Mouse (Mus musculus): ENCODE results near the gene Nlrp3. TPM values are rescaled to one million over a fixed set of nuclear protein-coding genes. Genes with fewer than 3 reads are reported as not detected.

Gene Nlrp3
- polyA plus RNA-seq, 1 experiment from 2014 or later = 0.14 TPM

GRCm38 (mm10) chr11:59614120-59614519, 72.8 kb downstream of the Nlrp3 start:
- H3K4me1 ChIP-seq (replicated peaks; ENCODE audit: control insufficient read depth, insufficient read depth, low read length) = no peaks in the 10 kb centered on the region
- 0 out of 2 replicates have a peak, but pooled peaks cover 4% of the 10 kb centered on the region for H3K27me3 ChIP-seq (replicated peaks; ENCODE audit: control insufficient read depth, insufficient read depth, low read length)
- WGBS = 20% methylated on average over 4 of the region's 4 CpGs
- no peaks in the 10 kb centered on the region for H3K9me3 ChIP-seq (ENCODE audit: control insufficient read depth)
- no peak overlapping the region for H3K4me3 ChIP-seq (ENCODE audit: low read depth, low read length)
- H3K4me2 ChIP-seq (replicated peaks; ENCODE audit: low read depth) = no peak overlapping the region
- no peak overlapping the region for H3K27ac ChIP-seq (ENCODE audit: low read depth, low read length)
- ATAC-seq = no peak
- H3K9ac ChIP-seq (ENCODE audit: low read depth, low read length) = no peak overlapping the region
- H3K36me3 ChIP-seq (ENCODE audit: control insufficient read depth, insufficient read depth) = no peaks in the 10 kb centered on the region
- peak; percentile 72 for TF ChIP-seq CTCF (IDR thresholded peaks at IDR 0.05; ENCODE audit: low read depth)

Other genes starting within 250 kb of the Nlrp3 start
- gene Wnt9a, start 234.6 kb upstream of the Nlrp3 start, polyA plus RNA-seq (2015; fragmentation: Nextera tagmentation; extraction: Ambion mirVana) = 2.2 and 2.4 TPM in 2 replicates
- not detected in 2 replicates for gene Prss38, start 165.9 kb upstream of the Nlrp3 start, polyA plus RNA-seq (2015; fragmentation: Nextera tagmentation; extraction: Ambion mirVana)
- 4.1 and 4.4 TPM in 2 replicates for gene Jmjd4, start 91.5 kb upstream of the Nlrp3 start, polyA plus RNA-seq (2015; fragmentation: Nextera tagmentation; extraction: Ambion mirVana)
- 37.3 and 39.6 TPM in 2 replicates for gene Snap47, start 90.4 kb upstream of the Nlrp3 start, polyA plus RNA-seq (2015; fragmentation: Nextera tagmentation; extraction: Ambion mirVana)
- gene Zfp867, start 69.1 kb upstream of the Nlrp3 start, polyA plus RNA-seq (2015; fragmentation: Nextera tagmentation; extraction: Ambion mirVana) = 1.8 and 2.1 TPM in 2 replicates
- 5.4 and 6.2 TPM in 2 replicates for gene Zkscan17, start 14.8 kb upstream of the Nlrp3 start, polyA plus RNA-seq (2015; fragmentation: Nextera tagmentation; extraction: Ambion mirVana)
- not detected in 2 replicates for gene Olfr222, start 34.7 kb downstream of the Nlrp3 start, polyA plus RNA-seq (2015; fragmentation: Nextera tagmentation; extraction: Ambion mirVana)
- gene Olfr223, start 51.7 kb downstream of the Nlrp3 start, polyA plus RNA-seq (2015; fragmentation: Nextera tagmentation; extraction: Ambion mirVana) = not detected in 2 replicates
- gene Mprip, start 119.7 kb downstream of the Nlrp3 start, polyA plus RNA-seq (2015; fragmentation: Nextera tagmentation; extraction: Ambion mirVana) = 27.8 and 32.6 TPM in 2 replicates
- gene Pld6, start 246.1 kb downstream of the Nlrp3 start, polyA plus RNA-seq (2015; fragmentation: Nextera tagmentation; extraction: Ambion mirVana) = 0.67 and 0.89 TPM in 2 replicates

Measured in intestine, postnatal 0 days (tissue).